Comparison of ENCODE assay signal across 15 mouse cellular contexts in the genomic region with DNA sequence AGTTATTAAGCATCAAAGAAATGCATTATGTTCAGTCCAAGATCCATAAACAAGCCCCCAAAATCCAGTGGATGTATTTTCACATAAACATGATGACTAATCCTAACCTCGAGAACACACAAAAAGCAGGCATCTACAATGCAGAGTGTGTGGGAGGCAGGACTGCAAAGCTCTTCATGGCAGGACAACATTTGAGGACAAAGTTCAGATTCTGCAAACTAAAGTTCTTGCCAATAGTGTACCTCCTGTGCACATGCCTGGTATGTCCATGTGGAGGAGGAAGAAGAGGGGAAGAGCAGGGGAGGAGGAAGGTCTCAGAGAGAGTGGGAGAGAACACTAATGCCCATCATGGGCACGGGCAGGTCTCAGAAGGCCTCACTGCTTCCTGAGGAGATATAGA.
"Had no signal": no experiment of that assay in that cellular context is flagged by ENCODE, and none has a peak within 500 bp of the region (broad histone marks: within the 10 kb centered on the region; RNA-seq: fewer than 3 reads in every experiment).

No protein-coding gene starts in this region.

- DNase-seq: kidney, adult 18-20 months; kidney, postnatal 25 days; layer of hippocampus, adult 9-11 months; layer of hippocampus, postnatal 36 days; lung, adult 2 months; lung, postnatal 36 days; right cerebral cortex, adult 18-20 months; right cerebral cortex, postnatal 25 days; thymus, postnatal 4 days had no signal

- H3K36me3 ChIP-seq: limb, embryonic 15.5 days; midbrain, embryonic 12.5 days; neural tube, embryonic 15.5 days had no signal

- H3K27me3 ChIP-seq: limb, embryonic 15.5 days; midbrain, embryonic 12.5 days; neural tube, embryonic 15.5 days had no signal

- H3K4me1 ChIP-seq: midbrain, embryonic 12.5 days had no signal

- H3K27ac ChIP-seq: hindbrain, embryonic 14.5 days; limb, embryonic 15.5 days; midbrain, embryonic 12.5 days; neural tube, embryonic 15.5 days had no signal

- ATAC-seq: lung, postnatal 0 days; midbrain, embryonic 16.5 days had no signal

- H3K4me3 ChIP-seq: limb, embryonic 15.5 days; midbrain, embryonic 12.5 days; neural tube, embryonic 15.5 days had no signal

- H3K9ac ChIP-seq: hindbrain, embryonic 14.5 days; limb, embryonic 15.5 days; midbrain, embryonic 12.5 days; neural tube, embryonic 15.5 days had no signal

- H3K9me3 ChIP-seq: limb, embryonic 15.5 days; midbrain, embryonic 12.5 days; neural tube, embryonic 15.5 days had no signal

- H3K4me2 ChIP-seq: hindbrain, embryonic 14.5 days; limb, embryonic 15.5 days; midbrain, embryonic 12.5 days; neural tube, embryonic 15.5 days had no signal
